Mouse (Mus musculus): ENCODE measurements around the gene Chst13. TPM values are rescaled to one million over a fixed set of nuclear protein-coding genes. Genes with fewer than 3 reads are reported as not detected.

The Chst13 gene
- total RNA-seq, 2 experiments from 2014 or later, result not detected

GRCm38 (mm10) chr6:90324026-90324425 is 959 bp downstream of the Chst13 start:
- ATAC-seq (replicated peaks; ENCODE audit: low FRiP score, low TSS enrichment, poor library complexity, severe bottlenecking), result no peak

- ATAC-seq (replicated peaks; ENCODE audit: low FRiP score, low TSS enrichment, poor library complexity, severe bottlenecking), result no peak
Measured at GRCm38 (mm10) chr6:90321811-90322210, 3.2 kb downstream of the Chst13 start.

DNA sequence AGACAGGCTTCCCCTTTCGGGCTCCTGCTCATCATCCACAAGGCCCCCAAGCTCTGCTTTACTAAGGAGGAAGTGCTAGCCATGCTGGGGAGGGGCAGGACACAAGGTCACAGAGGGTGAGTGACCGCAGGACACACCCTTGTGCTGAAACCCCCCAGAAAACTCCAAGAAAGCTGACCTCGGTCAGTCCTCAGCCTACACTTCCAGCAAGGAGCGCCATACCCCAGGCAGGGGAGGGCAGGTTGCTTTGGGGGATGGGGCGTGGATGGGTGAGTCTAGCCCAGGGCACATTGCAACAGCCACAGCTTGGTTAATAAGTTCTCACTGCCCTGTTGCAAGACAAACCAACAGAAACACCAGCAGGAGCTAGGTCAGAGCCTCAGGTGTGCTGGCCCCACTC is 4.6 kb downstream of the Chst13 start:
- no peak for ATAC-seq (replicated peaks; ENCODE audit: low FRiP score, low TSS enrichment, poor library complexity, severe bottlenecking)

DNA sequence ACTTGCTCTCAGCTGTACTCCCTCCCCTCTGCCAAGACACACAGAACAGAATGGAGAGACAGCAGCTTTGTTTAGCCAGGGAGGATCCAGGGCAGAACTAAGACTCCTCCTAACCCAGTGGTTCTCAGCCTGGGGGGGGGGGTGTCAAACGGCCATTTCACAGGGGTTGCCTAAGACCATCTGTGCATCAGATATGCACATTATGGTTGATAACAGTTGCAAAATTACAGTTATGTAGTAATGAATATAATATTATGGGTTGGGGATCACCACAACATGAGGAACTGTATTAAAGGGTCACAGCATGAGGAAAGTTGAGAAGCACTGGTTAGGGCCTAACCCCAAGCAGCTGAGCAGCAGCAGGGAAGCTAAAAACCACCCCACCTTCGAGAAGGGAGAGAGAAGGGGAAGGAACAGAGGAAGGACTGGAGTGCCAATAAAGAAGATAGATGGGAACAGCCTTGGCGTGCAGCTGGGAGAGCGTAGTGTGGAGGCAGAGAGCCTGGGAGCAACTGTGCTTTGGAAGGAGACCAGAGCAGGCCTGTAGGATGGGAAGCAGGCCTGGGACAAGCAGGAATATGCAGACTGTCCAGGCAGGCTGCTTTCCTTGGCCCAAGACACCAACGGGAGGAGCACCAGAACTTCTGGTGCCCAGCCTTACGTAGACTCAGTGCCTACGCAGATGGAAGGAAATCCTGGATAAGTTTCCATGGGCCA is 5.4 kb downstream of the Chst13 start:
- no peak for ATAC-seq (replicated peaks; ENCODE audit: low FRiP score, low TSS enrichment, poor library complexity, severe bottlenecking)

DNA sequence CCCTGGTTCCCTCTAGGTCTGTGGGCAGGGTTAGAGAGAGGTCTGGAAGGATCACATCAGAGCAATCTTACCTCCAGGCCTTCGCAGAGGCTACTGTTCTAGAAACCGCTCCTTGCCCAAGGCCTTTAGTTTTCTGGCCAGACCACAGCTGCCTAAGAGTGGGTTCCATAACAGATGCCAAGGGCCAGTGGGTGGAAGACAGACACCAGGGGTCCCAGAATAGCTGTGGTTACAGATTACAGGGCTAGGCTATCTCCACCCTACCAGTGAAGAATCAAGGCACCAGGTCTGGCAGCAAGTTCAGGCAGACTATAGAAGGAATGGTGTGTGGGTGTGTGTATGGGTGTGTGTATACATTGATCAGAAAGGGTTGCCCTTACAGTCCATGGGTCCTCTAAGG is 6.0 kb downstream of the Chst13 start:
- ATAC-seq (replicated peaks; ENCODE audit: low FRiP score, low TSS enrichment, poor library complexity, severe bottlenecking), result no peak

GRCm38 (mm10) chr6:90317510-90318258 is 7.3 kb downstream of the Chst13 start:
- ATAC-seq (replicated peaks; ENCODE audit: low FRiP score, low TSS enrichment, poor library complexity, severe bottlenecking), result no peak

DNA sequence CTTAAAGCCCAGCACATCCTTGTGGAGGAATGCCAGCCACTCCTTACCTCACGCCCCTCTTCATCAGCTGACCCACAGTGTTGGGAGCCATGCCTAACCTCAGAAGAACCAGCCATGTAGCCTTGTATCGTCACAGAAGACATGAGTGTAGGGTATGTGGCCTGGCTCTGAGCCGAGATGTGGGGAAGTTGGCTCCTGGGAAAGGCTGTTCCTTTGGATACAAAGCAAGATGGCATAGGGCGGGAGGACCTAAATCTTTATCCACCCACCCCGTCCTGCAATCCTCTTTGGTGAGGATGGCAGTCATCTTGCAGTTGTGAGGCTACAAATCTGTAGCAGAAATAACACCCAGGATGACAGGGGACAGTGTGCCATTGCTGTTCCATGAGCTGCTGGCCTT is 9.0 kb downstream of the Chst13 start:
- no peak for ATAC-seq (replicated peaks; ENCODE audit: low FRiP score, low TSS enrichment, poor library complexity, severe bottlenecking)

DNA sequence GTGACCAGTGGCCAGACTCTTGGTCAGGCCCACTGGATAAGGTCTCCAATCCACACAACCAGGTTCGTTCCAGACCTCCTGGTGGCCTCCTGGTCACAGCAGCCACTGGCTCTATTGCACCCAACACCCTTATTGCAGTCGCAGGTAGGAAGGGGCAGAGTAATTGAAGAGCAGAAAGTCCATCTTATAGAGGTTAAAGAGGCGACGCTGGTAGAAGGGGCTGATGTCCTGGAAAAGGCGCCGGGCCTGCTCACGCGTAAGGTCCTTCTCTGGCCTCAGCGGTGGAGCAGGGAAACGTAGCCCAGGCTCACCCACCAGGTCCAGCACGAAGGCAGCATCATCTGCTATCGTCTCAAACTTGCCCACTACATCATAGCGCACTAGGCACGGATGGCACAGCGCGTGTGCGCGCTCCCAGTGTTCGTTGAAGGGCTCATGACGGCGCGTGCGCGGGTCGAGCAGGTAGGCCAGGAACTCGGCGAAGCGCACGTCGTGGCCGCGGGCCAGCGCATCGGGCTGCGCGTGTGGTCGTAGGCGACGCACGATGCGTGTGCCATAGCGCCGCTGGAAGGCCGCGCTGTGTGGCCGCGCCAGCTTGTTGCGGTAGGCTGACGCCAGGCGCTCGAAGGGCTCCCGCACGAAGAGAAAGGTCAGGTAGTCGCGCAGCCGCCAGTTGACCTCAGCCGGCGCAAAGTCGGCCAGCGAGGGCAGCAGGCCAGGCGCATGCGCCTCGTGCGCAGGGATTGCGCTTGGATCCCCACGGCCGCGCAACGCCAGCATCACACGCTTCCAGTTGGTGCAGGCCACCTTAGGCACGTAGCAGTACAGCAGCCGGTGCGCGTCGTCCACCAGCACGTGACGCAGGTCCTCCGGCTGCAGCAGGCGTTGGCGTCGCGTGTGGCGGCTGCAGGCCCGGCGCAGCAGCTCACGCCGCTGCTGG is 15.9 kb downstream of the Chst13 start:
- ATAC-seq (replicated peaks; ENCODE audit: low FRiP score, low TSS enrichment, poor library complexity, severe bottlenecking), result no peak

DNA sequence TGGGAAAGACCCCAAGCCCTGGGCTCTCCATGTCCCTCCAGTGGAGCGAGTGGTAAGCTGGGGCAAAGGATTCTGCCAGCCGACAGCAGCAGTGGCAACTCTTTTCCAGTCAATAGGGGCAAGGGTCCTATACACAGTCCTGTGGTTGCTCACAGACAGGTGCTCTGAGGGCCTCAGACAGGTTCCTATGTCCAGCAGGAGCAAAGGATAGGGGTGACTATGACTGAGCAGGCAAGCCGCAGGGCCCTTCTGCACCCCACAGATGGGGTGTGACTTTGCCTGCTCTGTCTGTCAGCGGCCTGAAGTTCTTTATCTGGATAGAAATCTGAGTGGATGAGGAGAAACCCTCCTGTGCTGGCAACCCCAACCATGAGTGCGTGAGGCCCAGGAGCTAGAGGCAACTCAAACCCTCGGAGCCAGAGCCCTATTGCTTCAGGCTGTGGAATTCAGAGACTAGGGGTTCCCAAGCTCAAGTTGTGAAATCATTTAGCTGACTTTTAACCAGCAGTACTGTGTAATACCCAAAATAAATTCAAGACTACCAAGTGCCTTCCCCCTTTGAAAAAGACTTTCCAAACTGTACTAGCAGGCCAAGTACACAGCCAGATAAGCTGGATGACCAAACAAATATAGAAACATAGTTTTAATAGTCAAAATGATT is 18.5 kb downstream of the Chst13 start:
- no peak for ATAC-seq (replicated peaks; ENCODE audit: low FRiP score, low TSS enrichment, poor library complexity, severe bottlenecking)

GRCm38 (mm10) chr6:90300919-90301318 is 24.1 kb downstream of the Chst13 start, which contains the start of gene BC048671:
TSS of gene BC048671 (plus strand) at chr6:90301219.
- no peak for ATAC-seq (replicated peaks; ENCODE audit: low FRiP score, low TSS enrichment, poor library complexity, severe bottlenecking)

- ATAC-seq (replicated peaks; ENCODE audit: low FRiP score, low TSS enrichment, poor library complexity, severe bottlenecking), result no peak
Measured at GRCm38 (mm10) chr6:90288265-90288664, 36.7 kb downstream of the Chst13 start.

Other genes starting within 250 kb of the Chst13 start
- gene Vmn1r49, start 246.7 kb downstream of the Chst13 start, total RNA-seq (2014; fragmentation: Nextera tagmentation), result not detected in 2 replicates
- not detected in 2 replicates for gene Vmn1r49, start 246.7 kb downstream of the Chst13 start, total RNA-seq (2017)
- not detected in 2 replicates for gene Vmn1r50, start 223.8 kb downstream of the Chst13 start, total RNA-seq (2014; fragmentation: Nextera tagmentation)
- gene Vmn1r50, start 223.8 kb downstream of the Chst13 start, total RNA-seq (2017), result not detected in 2 replicates
- gene Vmn1r51, start 202.6 kb downstream of the Chst13 start, total RNA-seq (2014; fragmentation: Nextera tagmentation), result not detected in 2 replicates
- gene Vmn1r51, start 202.6 kb downstream of the Chst13 start, total RNA-seq (2017), result not detected in 2 replicates
- gene Vmn1r52, start 150.4 kb downstream of the Chst13 start, total RNA-seq (2014; fragmentation: Nextera tagmentation), result not detected in 2 replicates
- gene Vmn1r52, start 150.4 kb downstream of the Chst13 start, total RNA-seq (2017), result not detected in 2 replicates
- not detected in 2 replicates for gene V1ra8, start 122.4 kb downstream of the Chst13 start, total RNA-seq (2014; fragmentation: Nextera tagmentation)
- not detected in 2 replicates for gene V1ra8, start 122.4 kb downstream of the Chst13 start, total RNA-seq (2017)
- gene Vmn1r53, start 100.7 kb downstream of the Chst13 start, total RNA-seq (2014; fragmentation: Nextera tagmentation), result not detected in 2 replicates
- gene Vmn1r53, start 100.7 kb downstream of the Chst13 start, total RNA-seq (2017), result not detected in 2 replicates
- not detected in 2 replicates for gene Vmn1r54, start 78.9 kb downstream of the Chst13 start, total RNA-seq (2014; fragmentation: Nextera tagmentation)
- gene Vmn1r54, start 78.9 kb downstream of the Chst13 start, total RNA-seq (2017), result not detected in 2 replicates
- gene BC048671, start 24.0 kb downstream of the Chst13 start, total RNA-seq (2014; fragmentation: Nextera tagmentation), result not detected in 2 replicates
- gene BC048671, start 24.0 kb downstream of the Chst13 start, total RNA-seq (2017), result not detected in 2 replicates
- not detected in 2 replicates for gene Uroc1, start 8.1 kb upstream of the Chst13 start, total RNA-seq (2014; fragmentation: Nextera tagmentation)
- not detected in 2 replicates for gene Uroc1, start 8.1 kb upstream of the Chst13 start, total RNA-seq (2017)
- gene Zxdc, start 44.3 kb upstream of the Chst13 start, total RNA-seq (2014; fragmentation: Nextera tagmentation), result 10.2 and 11.9 TPM in 2 replicates
- 8.0 and 8.9 TPM in 2 replicates for gene Zxdc, start 44.3 kb upstream of the Chst13 start, total RNA-seq (2017)
- gene Cfap100, start 103.6 kb upstream of the Chst13 start, total RNA-seq (2014; fragmentation: Nextera tagmentation), result not detected in 2 replicates
- gene Cfap100, start 103.6 kb upstream of the Chst13 start, total RNA-seq (2017), result not detected in 2 replicates
- not detected in 2 replicates for gene Klf15, start 137.4 kb upstream of the Chst13 start, total RNA-seq (2014; fragmentation: Nextera tagmentation)
- not detected in 2 replicates for gene Klf15, start 137.4 kb upstream of the Chst13 start, total RNA-seq (2017)
- 3.2 and 4.1 TPM in 2 replicates for gene Aldh1l1, start 161.2 kb upstream of the Chst13 start, total RNA-seq (2014; fragmentation: Nextera tagmentation)
- gene Aldh1l1, start 161.2 kb upstream of the Chst13 start, total RNA-seq (2017), result 4.3 and 5.3 TPM in 2 replicates

Data from megakaryocyte-erythroid progenitor cell, adult 5-6 weeks (primary cell).